In the genomic region with DNA sequence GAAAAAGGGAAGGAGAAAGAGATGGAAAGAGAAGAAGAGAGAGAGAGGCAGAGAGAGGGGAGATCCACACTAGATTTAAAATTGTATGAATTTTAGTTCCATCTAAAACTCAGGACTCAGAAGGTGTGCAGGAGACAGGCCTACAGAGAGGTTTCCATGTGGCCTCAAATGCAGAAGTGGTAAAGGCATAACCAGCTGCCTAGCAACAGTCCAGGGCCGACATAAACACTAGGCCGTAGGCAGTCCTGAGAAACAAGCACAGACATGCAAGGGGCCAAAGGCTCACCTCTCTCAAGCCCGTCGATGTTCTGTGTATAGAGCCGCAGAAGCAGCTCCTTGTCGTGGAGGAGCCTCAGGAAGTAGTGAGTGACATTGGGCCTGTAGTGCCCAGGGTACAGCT, we compare ENCODE assay signal across 27 mouse cellular contexts. TPM values are rescaled to one million over a fixed set of nuclear protein-coding genes. Genes with fewer than 3 reads are reported as not detected.
DNase-seq lines count a peak whose midpoint lies in the region; ATAC-seq lines count a peak whose summit lies in the region.
"Had no signal": no experiment of that assay in that cellular context is flagged by ENCODE, and none has a peak within 500 bp of the region (broad histone marks: within the 10 kb centered on the region; RNA-seq: fewer than 3 reads in every experiment).

No protein-coding gene starts in this region.

- no peaks in the 10 kb centered on the region for H3K27me3 ChIP-seq in forebrain, embryonic 14.5 days (replicated peaks; ENCODE audit: control insufficient read depth, insufficient read depth, low read length)
- H3K27me3 ChIP-seq: hindbrain, embryonic 13.5 days; liver, embryonic 15.5 days; neural tube, embryonic 15.5 days had no signal

- H3K4me2 ChIP-seq in forebrain, embryonic 14.5 days (ENCODE audit: low read length) = no peak overlapping the region
- H3K4me2 ChIP-seq: hindbrain, embryonic 13.5 days; liver, embryonic 15.5 days; neural tube, embryonic 15.5 days had no signal

- 0 out of 2 replicates have a peak, but pooled peaks cover 4% of the 10 kb centered on the region for H3K4me1 ChIP-seq in forebrain, embryonic 14.5 days (ENCODE audit: control insufficient read depth, insufficient read depth, low read length)

- peak; percentile 60 for DNase-seq in 416B (ENCODE audit: low read depth)
- peak; percentile 32 to 39 for DNase-seq in B cell, adult 2 months
- no peak for DNase-seq in left cerebral cortex, adult 11 months (ENCODE audit: low spot score)
- no peak for DNase-seq in forebrain, embryonic 14.5 days (ENCODE audit: low spot score)
- DNase-seq in adrenal gland, postnatal 10 days = no peak
- DNase-seq: cerebellum, adult 8-10 months; cerebellum, postnatal 36 days; gastrocnemius, postnatal 25 days; kidney, adult 11 months; liver; lung, postnatal 10 days had no signal

- H3K9me3 ChIP-seq in forebrain, embryonic 14.5 days (replicated peaks; ENCODE audit: control insufficient read depth, low read length) = no peaks in the 10 kb centered on the region
- H3K9me3 ChIP-seq: hindbrain, embryonic 13.5 days; limb, embryonic 10.5 days; liver, embryonic 15.5 days; midbrain, embryonic 10.5 days; neural tube, embryonic 15.5 days had no signal

- H3K9ac ChIP-seq in forebrain, embryonic 14.5 days (ENCODE audit: low read length) = no peak overlapping the region
- H3K9ac ChIP-seq: hindbrain, embryonic 13.5 days; liver, embryonic 15.5 days; neural tube, embryonic 15.5 days had no signal

- H3K27ac ChIP-seq in forebrain, embryonic 14.5 days (ENCODE audit: low read depth, low read length) = no peak overlapping the region
- H3K27ac ChIP-seq: heart, adult 2 months; hindbrain, embryonic 13.5 days; limb, embryonic 10.5 days; liver, embryonic 15.5 days; midbrain, embryonic 10.5 days; neural tube, embryonic 15.5 days had no signal

- no peak overlapping the region for H3K4me3 ChIP-seq in forebrain, embryonic 14.5 days (ENCODE audit: low read depth, low read length)
- H3K4me3 ChIP-seq: heart, adult 2 months; hindbrain, embryonic 13.5 days; limb, embryonic 10.5 days; liver, embryonic 15.5 days; midbrain, embryonic 10.5 days; neural tube, embryonic 15.5 days had no signal

- H3K36me3 ChIP-seq in forebrain, embryonic 14.5 days (ENCODE audit: control insufficient read depth, insufficient read depth, low read length) = peaks cover 8% of the 10 kb centered on the region; the same call in 1 of the 2 replicates

- peak; percentile 44 for ATAC-seq in granulocyte monocyte progenitor cell, adult 5-6 weeks (replicated peaks; ENCODE audit: poor library complexity, severe bottlenecking)
- peak; percentile 58; the same call in 1 of the 2 replicates for ATAC-seq in monocyte, adult 5-6 weeks (replicated peaks; ENCODE audit: insufficient number of reproducible peaks, low FRiP score, low TSS enrichment, poor library complexity, severe bottlenecking)
- no peak for ATAC-seq in forebrain, embryonic 14.5 days
- ATAC-seq: forebrain, embryonic 16.5 days; midbrain, embryonic 16.5 days had no signal

- WGBS in forebrain, embryonic 14.5 days = 89% methylated on average over 6 of the region's 6 CpGs

RNA-seq across cellular contexts. Expression of gene Psmd13, which starts 4.4 kb away (rescaled TPM):
- 111 and 117 TPM in 2 replicates for total RNA-seq in granulocyte monocyte progenitor cell, adult 5-6 weeks (2014; fragmentation: Nextera tagmentation)
- total RNA-seq in granulocyte monocyte progenitor cell, adult 5-6 weeks (2017) = 229 and 237 TPM in 2 replicates
- 119 to 165 TPM (median 132 TPM) in 3 replicates for total RNA-seq in monocyte, adult 5-6 weeks (2017)
- polyA plus RNA-seq in forebrain, embryonic 14.5 days (2014; fragmentation: Nextera tagmentation; extraction: Ambion mirVana) = 262 and 286 TPM in 2 replicates
- 100 to 1,000 TPM; 106 to 112 TPM for total RNA-seq in adrenal gland, postnatal 10 days (2021)

RNA-seq across cellular contexts. Expression of gene Sirt3, which starts 4.7 kb away (rescaled TPM):
- 66.7 and 71.3 TPM in 2 replicates for total RNA-seq in granulocyte monocyte progenitor cell, adult 5-6 weeks (2014; fragmentation: Nextera tagmentation)
- total RNA-seq in granulocyte monocyte progenitor cell, adult 5-6 weeks (2017) = 28.7 and 32.7 TPM in 2 replicates
- total RNA-seq in monocyte, adult 5-6 weeks (2017) = 8.0 to 12.6 TPM (median 12.2 TPM) in 3 replicates
- polyA plus RNA-seq in forebrain, embryonic 14.5 days (2014; fragmentation: Nextera tagmentation; extraction: Ambion mirVana) = 28.2 and 29.5 TPM in 2 replicates
- total RNA-seq in adrenal gland, postnatal 10 days (2021) = 10 to 100 TPM; 67.6 to 70.9 TPM

RNA-seq across cellular contexts. Expression of gene Bet1l, which starts 20.0 kb away (rescaled TPM):
- total RNA-seq in granulocyte monocyte progenitor cell, adult 5-6 weeks (2014; fragmentation: Nextera tagmentation) = 15.2 and 21.9 TPM in 2 replicates
- 20.9 and 21.9 TPM in 2 replicates for total RNA-seq in granulocyte monocyte progenitor cell, adult 5-6 weeks (2017)
- total RNA-seq in monocyte, adult 5-6 weeks (2017) = 21.5 to 28.2 TPM (median 25.0 TPM) in 3 replicates
- polyA plus RNA-seq in forebrain, embryonic 14.5 days (2014; fragmentation: Nextera tagmentation; extraction: Ambion mirVana) = 47.2 and 53.3 TPM in 2 replicates
- total RNA-seq in adrenal gland, postnatal 10 days (2021) = 10 to 100 TPM; 29.1 to 33.5 TPM

RNA-seq across cellular contexts. Expression of gene Ric8a, which starts 20.6 kb away (rescaled TPM):
- total RNA-seq in granulocyte monocyte progenitor cell, adult 5-6 weeks (2014; fragmentation: Nextera tagmentation) = 45.0 and 45.9 TPM in 2 replicates
- 32.6 and 36.2 TPM in 2 replicates for total RNA-seq in granulocyte monocyte progenitor cell, adult 5-6 weeks (2017)
- total RNA-seq in monocyte, adult 5-6 weeks (2017) = 62.6 to 73.7 TPM (median 72.9 TPM) in 3 replicates
- 95.0 and 96.9 TPM in 2 replicates for polyA plus RNA-seq in forebrain, embryonic 14.5 days (2014; fragmentation: Nextera tagmentation; extraction: Ambion mirVana)
- total RNA-seq in adrenal gland, postnatal 10 days (2021) = 10 to 100 TPM; 43.5 to 58.0 TPM

RNA-seq across cellular contexts. Expression of gene Gm45785, which starts 21.2 kb away (rescaled TPM):
- not detected in 2 replicates for total RNA-seq in granulocyte monocyte progenitor cell, adult 5-6 weeks (2014; fragmentation: Nextera tagmentation)
- total RNA-seq in granulocyte monocyte progenitor cell, adult 5-6 weeks (2017) = not detected in 2 replicates
- total RNA-seq in monocyte, adult 5-6 weeks (2017) = 0.58 to 9.3 TPM in 2 of 3 replicates, not detected in the other
- polyA plus RNA-seq in forebrain, embryonic 14.5 days (2014; fragmentation: Nextera tagmentation; extraction: Ambion mirVana) = not detected in 2 replicates
- under 1 TPM in 1 of 2 experiments, not detected in 1; 0.39 TPM for total RNA-seq in adrenal gland, postnatal 10 days (2021)
- total RNA-seq: gastrocnemius, postnatal 25 days; heart, adult 2 months; heart, postnatal 25 days had no signal
- polyA plus RNA-seq: forebrain, embryonic 16.5 days; heart, adult 2 months; heart, embryonic 14.5 days; kidney, embryonic 16.5 days; large intestine, adult 2 months; limb, embryonic 10.5 days; liver, embryonic 15.5 days; midbrain, embryonic 10.5 days; neural tube, embryonic 15.5 days; small intestine, adult 2 months; testis, adult 2 months had no signal

Comparison
In these comparisons a context has a peak if more than half of its experiments do, and no peak if none do; other contexts are left out.
1. DNase-seq: peak in 416B (single experiment) and B cell, adult 2 months (2 of 2); none in left cerebral cortex, adult 11 months (single experiment), forebrain, embryonic 14.5 days (single experiment) and adrenal gland, postnatal 10 days (single experiment).